Mouse (Mus musculus): ENCODE measurements around the gene Tcf20. TPM values are rescaled to one million over a fixed set of nuclear protein-coding genes. Genes with fewer than 3 reads are reported as not detected.

Tcf20 gene
- polyA plus RNA-seq, 1 experiment from 2014 or later, result 7.3 TPM

GRCm38 (mm10) chr15:82963090-82963489 lies 24.6 kb downstream of the Tcf20 start:
- Histone ChIP-seq H3K27me3 (ENCODE audit: insufficient read depth, low read length) (peaks cover 16% of the 10 kb centered on the region; the same call in 1 of the 2 replicates), H3K36me3 (ENCODE audit: insufficient read depth, low read length) (no peaks in the 10 kb centered on the region), H3K27ac (ENCODE audit: low read length) (0 out of 2 replicates have a peak overlapping the region, but pooled peaks have one; percentile 4), H3K4me1 (ENCODE audit: insufficient read depth, low read length) (peaks cover 63% of the 10 kb centered on the region), H3K4me3 (ENCODE audit: low read length) (peak overlapping the region; percentile 57), H3K9me3 (ENCODE audit: low read length) (no peaks in the 10 kb centered on the region), H3K4me2 (replicated peaks; ENCODE audit: low read depth, low read length) (peak overlapping the region; percentile 79), H3K9ac (replicated peaks; ENCODE audit: low read length) (peak overlapping the region; percentile 76)
- ATAC-seq (ENCODE audit: low FRiP score, low TSS enrichment), result no peak
- 3% methylated on average over 25 of the region's 39 CpGs for WGBS

- Histone ChIP-seq H3K4me3 (ENCODE audit: low read length) (peak overlapping the region; percentile 57), H3K4me2 (replicated peaks; ENCODE audit: low read depth, low read length) (peak overlapping the region; percentile 79), H3K9ac (replicated peaks; ENCODE audit: low read length) (no peak overlapping the region; the same call in 1 of the 2 replicates), H3K9me3 (ENCODE audit: low read length) (no peaks in the 10 kb centered on the region), H3K27ac (ENCODE audit: low read length) (no peak overlapping the region), H3K36me3 (ENCODE audit: insufficient read depth, low read length) (no peaks in the 10 kb centered on the region), H3K4me1 (ENCODE audit: insufficient read depth, low read length) (peaks cover 63% of the 10 kb centered on the region), H3K27me3 (ENCODE audit: insufficient read depth, low read length) (peaks cover 16% of the 10 kb centered on the region; the same call in 1 of the 2 replicates)
- WGBS, result 42% methylated on average over 4 of the region's 4 CpGs
- no peak for ATAC-seq (ENCODE audit: low FRiP score, low TSS enrichment)
These were observed 25.1 kb downstream of the Tcf20 start for GRCm38 (mm10) chr15:82962536-82962935.

GRCm38 (mm10) chr15:82960786-82961561 lies 26.7 kb downstream of the Tcf20 start:
- Histone ChIP-seq H3K9ac (replicated peaks; ENCODE audit: low read length) (peak overlapping the region; percentile 45), H3K4me1 (ENCODE audit: insufficient read depth, low read length) (peaks cover 71% of the 10 kb centered on the region)
- 0 out of 2 replicates have a peak, but pooled peaks have one; percentile 3 for ATAC-seq (ENCODE audit: low FRiP score, low TSS enrichment)

GRCm38 (mm10) chr15:82959151-82959550 lies 28.5 kb downstream of the Tcf20 start:
- H3K4me1 ChIP-seq (ENCODE audit: insufficient read depth, low read length), result peaks cover 70% of the 10 kb centered on the region
- no peak overlapping the region for H3K4me3 ChIP-seq (ENCODE audit: low read length)
- no peak overlapping the region for H3K27ac ChIP-seq (ENCODE audit: low read length)
- ATAC-seq (ENCODE audit: low FRiP score, low TSS enrichment), result no peak
- peak overlapping the region; percentile 30; the same call in 1 of the 2 replicates for H3K9ac ChIP-seq (replicated peaks; ENCODE audit: low read length)
- H3K36me3 ChIP-seq (ENCODE audit: insufficient read depth, low read length), result no peaks in the 10 kb centered on the region
- H3K9me3 ChIP-seq (ENCODE audit: low read length), result no peaks in the 10 kb centered on the region
- H3K27me3 ChIP-seq (ENCODE audit: insufficient read depth, low read length), result peaks cover 17% of the 10 kb centered on the region
- WGBS, result 48% methylated on average over 12 of the region's 12 CpGs
- H3K4me2 ChIP-seq (replicated peaks; ENCODE audit: low read depth, low read length), result 0 out of 2 replicates have a peak overlapping the region, but pooled peaks have one; percentile 44

More at GRCm38 (mm10) chr15:82960786-82961561, 26.7 kb downstream of the Tcf20 start:
- under 1% methylated on average over 26 of the region's 26 CpGs for WGBS
- peak overlapping the region; percentile 33 for H3K4me3 ChIP-seq (ENCODE audit: low read length)
- H3K36me3 ChIP-seq (ENCODE audit: insufficient read depth, low read length), result no peaks in the 10 kb centered on the region
- H3K27ac ChIP-seq (ENCODE audit: low read length), result no peak overlapping the region
- H3K4me2 ChIP-seq (replicated peaks; ENCODE audit: low read depth, low read length), result peak overlapping the region; percentile 53
- peaks cover 9% of the 10 kb centered on the region; the same call in 1 of the 2 replicates for H3K27me3 ChIP-seq (ENCODE audit: insufficient read depth, low read length)
- no peaks in the 10 kb centered on the region for H3K9me3 ChIP-seq (ENCODE audit: low read length)

- Histone ChIP-seq H3K9ac (replicated peaks; ENCODE audit: low read length) (peak overlapping the region; percentile 30; the same call in 1 of the 2 replicates), H3K4me3 (ENCODE audit: low read length) (peak overlapping the region; percentile 16; the same call in 1 of the 2 replicates), H3K36me3 (ENCODE audit: insufficient read depth, low read length) (no peaks in the 10 kb centered on the region), H3K27me3 (ENCODE audit: insufficient read depth, low read length) (peaks cover 20% of the 10 kb centered on the region), H3K4me2 (replicated peaks; ENCODE audit: low read depth, low read length) (peak overlapping the region; percentile 44), H3K27ac (ENCODE audit: low read length) (peak overlapping the region; percentile 1; the same call in 1 of the 2 replicates), H3K9me3 (ENCODE audit: low read length) (no peaks in the 10 kb centered on the region), H3K4me1 (ENCODE audit: insufficient read depth, low read length) (peaks cover 67% of the 10 kb centered on the region)
- 15% methylated on average over 16 of the region's 16 CpGs for WGBS
- peak; percentile 62 for ATAC-seq (ENCODE audit: low FRiP score, low TSS enrichment)
These were observed 29.4 kb downstream of the Tcf20 start for GRCm38 (mm10) chr15:82958253-82958701.

- Histone ChIP-seq H3K4me1 (ENCODE audit: insufficient read depth, low read length) (peaks cover 66% of the 10 kb centered on the region), H3K4me3 (ENCODE audit: low read length) (no peak overlapping the region)
These were observed 31.0 kb downstream of the Tcf20 start for GRCm38 (mm10) chr15:82956721-82957120.

GRCm38 (mm10) chr15:82956310-82956709 lies 31.4 kb downstream of the Tcf20 start:
- ATAC-seq (ENCODE audit: low FRiP score, low TSS enrichment), result no peak
- Histone ChIP-seq H3K36me3 (ENCODE audit: insufficient read depth, low read length) (no peaks in the 10 kb centered on the region), H3K4me3 (ENCODE audit: low read length) (no peak overlapping the region), H3K4me2 (replicated peaks; ENCODE audit: low read depth, low read length) (no peak overlapping the region), H3K27ac (ENCODE audit: low read length) (no peak overlapping the region), H3K9ac (replicated peaks; ENCODE audit: low read length) (no peak overlapping the region), H3K9me3 (ENCODE audit: low read length) (no peaks in the 10 kb centered on the region), H3K27me3 (ENCODE audit: insufficient read depth, low read length) (peaks cover 35% of the 10 kb centered on the region), H3K4me1 (ENCODE audit: insufficient read depth, low read length) (peaks cover 62% of the 10 kb centered on the region)
- 85% methylated on average over 3 of the region's 3 CpGs for WGBS

More at GRCm38 (mm10) chr15:82956721-82957120, 31.0 kb downstream of the Tcf20 start:
- H3K9me3 ChIP-seq (ENCODE audit: low read length), result no peaks in the 10 kb centered on the region
- 60% methylated on average over 4 of the region's 4 CpGs for WGBS
- H3K4me2 ChIP-seq (replicated peaks; ENCODE audit: low read depth, low read length), result no peak overlapping the region
- H3K27me3 ChIP-seq (ENCODE audit: insufficient read depth, low read length), result peaks cover 31% of the 10 kb centered on the region
- H3K27ac ChIP-seq (ENCODE audit: low read length), result no peak overlapping the region
- no peak for ATAC-seq (ENCODE audit: low FRiP score, low TSS enrichment)
- no peak overlapping the region for H3K9ac ChIP-seq (replicated peaks; ENCODE audit: low read length)
- no peaks in the 10 kb centered on the region for H3K36me3 ChIP-seq (ENCODE audit: insufficient read depth, low read length)

- Histone ChIP-seq H3K9ac (replicated peaks; ENCODE audit: low read length) (no peak overlapping the region), H3K9me3 (ENCODE audit: low read length) (no peaks in the 10 kb centered on the region), H3K4me1 (ENCODE audit: insufficient read depth, low read length) (peaks cover 51% of the 10 kb centered on the region), H3K27me3 (ENCODE audit: insufficient read depth, low read length) (peaks cover 41% of the 10 kb centered on the region), H3K27ac (ENCODE audit: low read length) (no peak overlapping the region), H3K4me3 (ENCODE audit: low read length) (no peak overlapping the region), H3K4me2 (replicated peaks; ENCODE audit: low read depth, low read length) (no peak overlapping the region), H3K36me3 (ENCODE audit: insufficient read depth, low read length) (no peaks in the 10 kb centered on the region)
- ATAC-seq (ENCODE audit: low FRiP score, low TSS enrichment), result no peak
- WGBS, result 86% methylated on average over 8 of the region's 8 CpGs
These were observed 32.4 kb downstream of the Tcf20 start for GRCm38 (mm10) chr15:82955286-82955685.

GRCm38 (mm10) chr15:82954034-82954433 lies 33.6 kb downstream of the Tcf20 start:
- Histone ChIP-seq H3K27me3 (ENCODE audit: insufficient read depth, low read length) (peaks cover 33% of the 10 kb centered on the region), H3K4me3 (ENCODE audit: low read length) (no peak overlapping the region), H3K4me2 (replicated peaks; ENCODE audit: low read depth, low read length) (no peak overlapping the region), H3K9me3 (ENCODE audit: low read length) (no peaks in the 10 kb centered on the region), H3K4me1 (ENCODE audit: insufficient read depth, low read length) (peaks cover 39% of the 10 kb centered on the region), H3K27ac (ENCODE audit: low read length) (no peak overlapping the region), H3K36me3 (ENCODE audit: insufficient read depth, low read length) (no peaks in the 10 kb centered on the region), H3K9ac (replicated peaks; ENCODE audit: low read length) (no peak overlapping the region)
- WGBS, result 68% methylated on average over 5 of the region's 5 CpGs
- ATAC-seq (ENCODE audit: low FRiP score, low TSS enrichment), result no peak

- WGBS, result 33% methylated on average over 4 of the region's 4 CpGs
- Histone ChIP-seq H3K27ac (ENCODE audit: low read length) (no peak overlapping the region), H3K4me2 (replicated peaks; ENCODE audit: low read depth, low read length) (no peak overlapping the region), H3K9ac (replicated peaks; ENCODE audit: low read length) (no peak overlapping the region), H3K27me3 (ENCODE audit: insufficient read depth, low read length) (peaks cover 33% of the 10 kb centered on the region), H3K4me3 (ENCODE audit: low read length) (no peak overlapping the region), H3K9me3 (ENCODE audit: low read length) (no peaks in the 10 kb centered on the region), H3K4me1 (ENCODE audit: insufficient read depth, low read length) (peaks cover 29% of the 10 kb centered on the region), H3K36me3 (ENCODE audit: insufficient read depth, low read length) (no peaks in the 10 kb centered on the region)
- no peak for ATAC-seq (ENCODE audit: low FRiP score, low TSS enrichment)
These were observed 34.6 kb downstream of the Tcf20 start for GRCm38 (mm10) chr15:82953096-82953495.
